Mouse (Mus musculus): Measurements from ENCODE around the gene Pgap3. TPM values are rescaled to one million over a fixed set of nuclear protein-coding genes. Genes with fewer than 3 reads are reported as not detected.
A peak's percentile ranks its signal among the peaks of the same experiment; 100 is the strongest.

Gene Pgap3
- total and polyA plus RNA-seq, 2 experiments from 2014 or later, result 7.1 to 11.0 TPM

- DNase-seq (peak; percentile 61), ATAC-seq (peak; percentile 42; the same call in 1 of the 2 replicates)
- no peaks in the 10 kb centered on the region; the same call in 1 of the 2 replicates for H3K27me3 ChIP-seq (ENCODE audit: insufficient read depth, low read length)
- WGBS, result 24% methylated on average over 9 of the region's 9 CpGs
- no peak overlapping the region for H3K4me2 ChIP-seq (ENCODE audit: low read depth)
- H3K4me3 ChIP-seq (ENCODE audit: low read depth, low read length), result no peak overlapping the region
- H3K9ac ChIP-seq, result no peak overlapping the region
- H3K9me3 ChIP-seq (ENCODE audit: low read length), result no peaks in the 10 kb centered on the region
- H3K4me1 ChIP-seq (ENCODE audit: insufficient read depth), result no peaks in the 10 kb centered on the region
- H3K36me3 ChIP-seq (ENCODE audit: insufficient read depth), result no peaks in the 10 kb centered on the region
- H3K27ac ChIP-seq (ENCODE audit: low read depth, low read length), result no peak overlapping the region
- TF ChIP-seq CTCF (IDR thresholded peaks at IDR 0.05; ENCODE audit: low read depth), result peak; percentile 76
These were observed 11.0 kb downstream of the Pgap3 start for GRCm38 (mm10) chr11:98389221-98389780.

GRCm38 (mm10) chr11:98388282-98388681, 12.0 kb downstream of the Pgap3 start:
- Histone ChIP-seq H3K27me3 (ENCODE audit: insufficient read depth, low read length) (no peaks in the 10 kb centered on the region; the same call in 1 of the 2 replicates), H3K27ac (ENCODE audit: low read depth, low read length) (no peak overlapping the region), H3K9me3 (ENCODE audit: low read length) (no peaks in the 10 kb centered on the region), H3K9ac (no peak overlapping the region), H3K4me2 (ENCODE audit: low read depth) (no peak overlapping the region), H3K4me1 (ENCODE audit: insufficient read depth) (no peaks in the 10 kb centered on the region), H3K36me3 (ENCODE audit: insufficient read depth) (no peaks in the 10 kb centered on the region), H3K4me3 (ENCODE audit: low read depth, low read length) (no peak overlapping the region)
- no peak for TF ChIP-seq CTCF (IDR thresholded peaks at IDR 0.05; ENCODE audit: low read depth)
- no peak for ATAC-seq
- 76% methylated on average over 10 of the region's 10 CpGs for WGBS
- no peak for DNase-seq

GRCm38 (mm10) chr11:98387056-98387577, 13.2 kb downstream of the Pgap3 start:
- H3K27ac ChIP-seq (ENCODE audit: low read depth, low read length), result no peak overlapping the region
- no peak for DNase-seq
- no peak overlapping the region for H3K4me2 ChIP-seq (ENCODE audit: low read depth)
- H3K27me3 ChIP-seq (ENCODE audit: insufficient read depth, low read length), result no peaks in the 10 kb centered on the region; the same call in 1 of the 2 replicates
- no peaks in the 10 kb centered on the region for H3K4me1 ChIP-seq (ENCODE audit: insufficient read depth)
- 69% methylated on average over 14 of the region's 14 CpGs for WGBS
- no peak overlapping the region for H3K4me3 ChIP-seq (ENCODE audit: low read depth, low read length)
- no peaks in the 10 kb centered on the region for H3K9me3 ChIP-seq (ENCODE audit: low read length)
- no peak for ATAC-seq
- no peak for TF ChIP-seq CTCF (IDR thresholded peaks at IDR 0.05; ENCODE audit: low read depth)
- no peak overlapping the region for H3K9ac ChIP-seq
- no peaks in the 10 kb centered on the region for H3K36me3 ChIP-seq (ENCODE audit: insufficient read depth)

- DNase-seq, result no peak
- H3K4me2 ChIP-seq (ENCODE audit: low read depth), result no peak overlapping the region
- H3K4me1 ChIP-seq (ENCODE audit: insufficient read depth), result no peaks in the 10 kb centered on the region
- no peak overlapping the region for H3K27ac ChIP-seq (ENCODE audit: low read depth, low read length)
- no peaks in the 10 kb centered on the region; the same call in 1 of the 2 replicates for H3K27me3 ChIP-seq (ENCODE audit: insufficient read depth, low read length)
- H3K36me3 ChIP-seq (ENCODE audit: insufficient read depth), result no peaks in the 10 kb centered on the region
- no peaks in the 10 kb centered on the region for H3K9me3 ChIP-seq (ENCODE audit: low read length)
- WGBS, result 23% methylated on average over 24 of the region's 24 CpGs
- 0 out of 2 replicates have a peak, but pooled peaks have one; percentile 27 for TF ChIP-seq CTCF (IDR thresholded peaks at IDR 0.05; ENCODE audit: low read depth)
- no peak overlapping the region for H3K9ac ChIP-seq
- ATAC-seq, result 0 out of 2 replicates have a peak, but pooled peaks have one; percentile 25
- no peak overlapping the region for H3K4me3 ChIP-seq (ENCODE audit: low read depth, low read length)
These were observed 13.7 kb downstream of the Pgap3 start for GRCm38 (mm10) chr11:98386596-98386995.

- Histone ChIP-seq H3K4me3 (ENCODE audit: low read depth, low read length) (no peak within 1 kb of the TSS), H3K4me2 (ENCODE audit: low read depth) (no peak within 1 kb of the TSS), H3K9ac (no peak within 1 kb of the TSS), H3K27ac (ENCODE audit: low read depth, low read length) (no peak within 1 kb of the TSS), H3K9me3 (ENCODE audit: low read length) (no peaks in the 10 kb centered on the region), H3K36me3 (ENCODE audit: insufficient read depth) (peaks cover under 1% of the 10 kb centered on the region; the same call in 1 of the 2 replicates), H3K27me3 (ENCODE audit: insufficient read depth, low read length) (no peaks in the 10 kb centered on the region; the same call in 1 of the 2 replicates), H3K4me1 (ENCODE audit: insufficient read depth) (no peaks in the 10 kb centered on the region)
- ATAC-seq (no peak), DNase-seq (no peak)
- TF ChIP-seq CTCF (IDR thresholded peaks at IDR 0.05; ENCODE audit: low read depth), result no peak
- 59% methylated on average over 25 of the region's 25 CpGs for WGBS
These were observed 14.4 kb downstream of the Pgap3 start, which contains the start of gene Pnmt for GRCm38 (mm10) chr11:98385638-98386585. Gene Pnmt, plus strand, starts transcription at chr11:98386450.

- no peak for ATAC-seq
- Histone ChIP-seq H3K4me3 (ENCODE audit: low read depth, low read length) (no peak overlapping the region), H3K9me3 (ENCODE audit: low read length) (no peaks in the 10 kb centered on the region), H3K4me2 (ENCODE audit: low read depth) (no peak overlapping the region), H3K27ac (ENCODE audit: low read depth, low read length) (no peak overlapping the region), H3K9ac (no peak overlapping the region), H3K4me1 (ENCODE audit: insufficient read depth) (no peaks in the 10 kb centered on the region), H3K36me3 (ENCODE audit: insufficient read depth) (peaks cover 10% of the 10 kb centered on the region; the same call in 1 of the 2 replicates), H3K27me3 (ENCODE audit: insufficient read depth, low read length) (no peaks in the 10 kb centered on the region; the same call in 1 of the 2 replicates)
- WGBS, result 59% methylated on average over 8 of the region's 8 CpGs
- no peak for TF ChIP-seq CTCF (IDR thresholded peaks at IDR 0.05; ENCODE audit: low read depth)
- DNase-seq, result no peak
These were observed 15.3 kb downstream of the Pgap3 start for GRCm38 (mm10) chr11:98384721-98385637.

Measured in forebrain, postnatal 0 days (tissue).